ENCODE assay signal across 7 mouse cellular contexts in the genomic region with DNA sequence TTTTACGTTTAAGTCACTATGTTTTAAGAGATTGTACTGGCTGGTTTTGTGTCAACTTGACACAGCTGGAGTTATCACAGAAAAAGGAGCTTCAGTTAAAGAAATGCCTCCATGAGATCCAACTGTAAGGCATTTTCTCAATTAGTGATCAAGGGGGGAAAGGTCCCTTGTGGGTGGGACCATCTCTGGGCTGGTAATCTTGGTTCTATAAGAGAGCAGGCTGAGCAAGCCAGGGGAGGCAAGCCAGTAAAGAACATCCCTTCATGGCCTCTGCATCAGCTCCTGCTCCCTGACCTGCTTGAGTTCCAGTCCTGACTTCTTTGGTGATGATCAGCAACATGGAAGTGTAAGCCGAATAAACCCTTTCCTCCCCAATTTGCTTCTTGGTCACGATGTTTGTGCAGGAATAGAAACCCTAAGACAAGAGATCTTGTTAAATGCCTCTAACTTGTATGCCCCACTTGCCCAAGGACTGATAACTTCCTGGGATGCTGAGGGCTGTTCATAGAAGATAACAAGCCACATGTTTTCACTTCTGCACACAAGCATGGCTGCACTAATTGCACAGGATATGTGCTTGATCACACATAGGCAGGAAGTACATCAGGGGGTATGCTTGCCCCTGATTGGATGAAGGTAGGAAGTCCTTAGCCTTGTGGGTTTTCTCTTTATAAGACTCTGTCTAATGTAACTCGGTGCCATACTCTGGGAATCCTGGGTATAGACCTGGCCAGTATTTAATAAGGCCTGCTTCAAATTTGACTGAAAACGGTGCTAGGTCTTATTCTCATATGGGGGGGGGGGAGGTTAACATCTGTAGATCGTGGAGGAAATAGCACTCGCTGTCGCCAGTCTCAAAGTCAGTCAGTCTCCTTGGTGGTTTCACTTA. TPM values are rescaled to one million over a fixed set of nuclear protein-coding genes. Genes with fewer than 3 reads are reported as not detected.
DNase-seq lines count a peak whose midpoint lies in the region; ATAC-seq and TF ChIP-seq lines count a peak whose summit lies in the region.
"Not testable (repeated sequence)": the region's sequence is repeated elsewhere in the genome, so short reads cannot be mapped to it uniquely, and the experiment has no call there.

No protein-coding gene starts in this region.

- H3K4me1 ChIP-seq in limb, embryonic 15.5 days; liver, postnatal 0 days (ENCODE audit: insufficient read depth): not testable (repeated sequence)
- peaks cover 33% of the 10 kb centered on the region for H3K4me1 ChIP-seq in liver, embryonic 13.5 days (replicated peaks)

- not testable (repeated sequence) for H3K9me3 ChIP-seq in limb, embryonic 15.5 days; liver, embryonic 13.5 days (replicated peaks); liver, postnatal 0 days (ENCODE audit: low read length)

- not testable (repeated sequence) for H3K27ac ChIP-seq in limb, embryonic 15.5 days; liver, postnatal 0 days (ENCODE audit: low read depth)
- peak overlapping the region; percentile 76 for H3K27ac ChIP-seq in liver, embryonic 13.5 days

- peak; percentile 9 for DNase-seq in A20 (ENCODE audit: low read depth, low spot score)
- DNase-seq in c-Kit-negative CD71-positive TER-119-positive erythroid progenitor cells, embryonic 14.5 days (ENCODE audit: low read depth, low spot score) = peak; percentile 31
- DNase-seq in liver, embryonic 13.5 days = peak; percentile 43
- not testable (repeated sequence) for DNase-seq in liver, postnatal 0 days

- WGBS in limb, embryonic 15.5 days = 85% methylated on average over 8 of the region's 8 CpGs
- 66% methylated on average over 8 of the region's 8 CpGs for WGBS in liver, embryonic 13.5 days (ENCODE audit: insufficient replicate concordance)
- 73% methylated on average over 8 of the region's 8 CpGs for WGBS in liver, postnatal 0 days (ENCODE audit: insufficient replicate concordance)

- TF ChIP-seq CTCF in liver, postnatal 0 days (IDR thresholded peaks at IDR 0.05; ENCODE audit: low read depth) = not testable (repeated sequence)

- H3K4me2 ChIP-seq in limb, embryonic 15.5 days = not testable (repeated sequence)
- peak overlapping the region; percentile 44 for H3K4me2 ChIP-seq in liver, embryonic 13.5 days
- peak overlapping the region; percentile 15; the same call in 1 of the 2 replicates for H3K4me2 ChIP-seq in liver, postnatal 0 days (ENCODE audit: low read depth, low read length)

- not testable (repeated sequence) for H3K9ac ChIP-seq in limb, embryonic 15.5 days; liver, embryonic 13.5 days; liver, postnatal 0 days (replicated peaks)

- H3K4me3 ChIP-seq in limb, embryonic 15.5 days; liver, embryonic 13.5 days (replicated peaks); liver, postnatal 0 days (ENCODE audit: low read depth, low read length): not testable (repeated sequence)

- H3K36me3 ChIP-seq in limb, embryonic 15.5 days; liver, embryonic 13.5 days; liver, postnatal 0 days (replicated peaks; ENCODE audit: insufficient read depth, low read length): not testable (repeated sequence)

- peak; percentile 97 for ATAC-seq in erythroblast, adult 5-6 weeks (replicated peaks; ENCODE audit: low FRiP score, poor library complexity, severe bottlenecking)
- ATAC-seq in limb, embryonic 15.5 days (ENCODE audit: insufficient number of reproducible peaks, low FRiP score, low TSS enrichment, low read depth) = 0 out of 2 replicates have a peak, but pooled peaks have one; percentile 35
- ATAC-seq in liver, embryonic 13.5 days (ENCODE audit: low read depth) = peak; percentile 97
- ATAC-seq in liver, postnatal 0 days = peak; percentile 96
- peak; percentile 94 for ATAC-seq in megakaryocyte-erythroid progenitor cell, adult 5-6 weeks (replicated peaks; ENCODE audit: low FRiP score, low TSS enrichment, poor library complexity, severe bottlenecking)

- not testable (repeated sequence) for H3K27me3 ChIP-seq in limb, embryonic 15.5 days; liver, embryonic 13.5 days; liver, postnatal 0 days (ENCODE audit: insufficient read depth, low read length)

- TF ChIP-seq EP300 in liver, postnatal 0 days (IDR thresholded peaks at IDR 0.05; ENCODE audit: low read depth) = peak; percentile 87

RNA-seq across cellular contexts. Expression of gene Zcchc4, which starts 1.5 kb away (rescaled TPM):
- total RNA-seq in erythroblast, adult 5-6 weeks (2015; ENCODE audit: low replicate concordance) = 4.0 and 10.0 TPM in 2 replicates
- 11.0 and 14.8 TPM in 2 replicates for total RNA-seq in erythroblast, adult 5-6 weeks (2017; ENCODE audit: low replicate concordance)
- polyA plus RNA-seq in limb, embryonic 15.5 days (2015; fragmentation: Nextera tagmentation; extraction: Ambion mirVana) = 12.6 and 14.6 TPM in 2 replicates
- 7.8 and 9.2 TPM in 2 replicates for polyA plus RNA-seq in liver, embryonic 13.5 days (2015; fragmentation: Nextera tagmentation; extraction: Ambion mirVana)
- polyA plus RNA-seq in liver, postnatal 0 days (2015; fragmentation: Nextera tagmentation; extraction: Ambion mirVana) = 2.6 and 3.6 TPM in 2 replicates
- 24.3 and 28.1 TPM in 2 replicates for total RNA-seq in megakaryocyte-erythroid progenitor cell, adult 5-6 weeks (2014; fragmentation: Nextera tagmentation)
- 17.6 and 21.2 TPM in 2 replicates for total RNA-seq in megakaryocyte-erythroid progenitor cell, adult 5-6 weeks (2017)

RNA-seq across cellular contexts. Expression of gene Pi4k2b, which starts 35.3 kb away (rescaled TPM):
- 33.6 and 40.3 TPM in 2 replicates for total RNA-seq in erythroblast, adult 5-6 weeks (2015; ENCODE audit: low replicate concordance)
- total RNA-seq in erythroblast, adult 5-6 weeks (2017; ENCODE audit: low replicate concordance) = 40.6 and 62.6 TPM in 2 replicates
- 16.9 and 19.0 TPM in 2 replicates for polyA plus RNA-seq in limb, embryonic 15.5 days (2015; fragmentation: Nextera tagmentation; extraction: Ambion mirVana)
- 16.5 and 19.6 TPM in 2 replicates for polyA plus RNA-seq in liver, embryonic 13.5 days (2015; fragmentation: Nextera tagmentation; extraction: Ambion mirVana)
- polyA plus RNA-seq in liver, postnatal 0 days (2015; fragmentation: Nextera tagmentation; extraction: Ambion mirVana) = 16.8 and 18.4 TPM in 2 replicates
- 19.1 and 37.3 TPM in 2 replicates for total RNA-seq in megakaryocyte-erythroid progenitor cell, adult 5-6 weeks (2014; fragmentation: Nextera tagmentation)
- total RNA-seq in megakaryocyte-erythroid progenitor cell, adult 5-6 weeks (2017) = 32.0 and 32.1 TPM in 2 replicates

RNA-seq across cellular contexts. Expression of gene Anapc4, which starts 57.1 kb away (rescaled TPM):
- 9.0 and 9.4 TPM in 2 replicates for total RNA-seq in erythroblast, adult 5-6 weeks (2015; ENCODE audit: low replicate concordance)
- total RNA-seq in erythroblast, adult 5-6 weeks (2017; ENCODE audit: low replicate concordance) = 24.0 and 30.7 TPM in 2 replicates
- polyA plus RNA-seq in limb, embryonic 15.5 days (2015; fragmentation: Nextera tagmentation; extraction: Ambion mirVana) = 106 TPM in 2 replicates
- polyA plus RNA-seq in liver, embryonic 13.5 days (2015; fragmentation: Nextera tagmentation; extraction: Ambion mirVana) = 31.2 and 37.3 TPM in 2 replicates
- polyA plus RNA-seq in liver, postnatal 0 days (2015; fragmentation: Nextera tagmentation; extraction: Ambion mirVana) = 17.6 and 18.1 TPM in 2 replicates
- total RNA-seq in megakaryocyte-erythroid progenitor cell, adult 5-6 weeks (2014; fragmentation: Nextera tagmentation) = 63.6 and 64.2 TPM in 2 replicates
- 70.9 and 115 TPM in 2 replicates for total RNA-seq in megakaryocyte-erythroid progenitor cell, adult 5-6 weeks (2017)

Comparison
In these comparisons a context has a peak if more than half of its experiments do, and no peak if none do; other contexts are left out.
1. ATAC-seq: peak in every context shown above with its lines; median percentile 97 in erythroblast, adult 5-6 weeks; 97 in liver, embryonic 13.5 days; 96 in liver, postnatal 0 days; 94 in megakaryocyte-erythroid progenitor cell, adult 5-6 weeks; 35 in limb, embryonic 15.5 days.